Mouse (Mus musculus): ENCODE measurements around the gene Arhgef17.

- peak; percentile 41; the same call in 1 of the 2 replicates for TF ChIP-seq POLR2A (IDR thresholded peaks at IDR 0.05; ENCODE audit: insufficient read depth, low read depth, low read length)
- TF ChIP-seq CTCF (IDR thresholded peaks at IDR 0.05; ENCODE audit: insufficient read depth, low read depth, low read length), result no peak
These were observed 37.7 kb downstream of the Arhgef17 start for GRCm38 (mm10) chr7:100894057-100894832.

All from olfactory bulb, adult 2 months (tissue).